Mouse (Mus musculus): ENCODE results near the gene Anapc16.

DNA sequence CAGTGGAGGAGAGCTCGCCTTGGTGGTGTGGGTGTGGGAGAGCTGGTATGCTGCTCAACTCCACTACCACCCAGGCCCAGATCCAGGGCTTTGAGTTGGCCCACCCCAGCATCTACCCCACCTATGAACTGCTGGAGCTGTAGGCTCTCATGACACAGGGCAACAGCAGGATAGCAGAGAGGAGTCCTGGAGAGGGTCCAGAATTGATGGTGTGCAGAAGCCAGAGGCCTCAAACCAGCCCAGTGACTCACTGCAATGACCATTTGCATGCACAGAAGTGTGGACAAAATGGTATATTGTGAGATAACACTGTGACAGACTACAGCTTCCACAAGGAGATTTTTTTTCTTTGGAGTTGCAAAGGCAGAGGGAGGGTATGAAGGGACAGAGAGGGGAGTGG is 20.8 kb upstream of the Anapc16 start:
- TF ChIP-seq POLR2A (IDR thresholded peaks at IDR 0.05; ENCODE audit: control insufficient read depth, low read depth, low read length) (no peak), CTCF (IDR thresholded peaks at IDR 0.05; ENCODE audit: control insufficient read depth, insufficient read depth, insufficient replicate concordance, low read depth, low read length) (no peak)
